Mouse (Mus musculus) kidney, embryonic 14.5 days (tissue): Measurements from ENCODE around the gene Gpr34. TPM values are rescaled to one million over a fixed set of nuclear protein-coding genes. Genes with fewer than 3 reads are reported as not detected.

Experiments
- ATAC-seq: fragments of 200-750 bp; cut with Nextera tagmentation; 2 replicates; pipeline ENCODE4 v1.8.0; 2017; ENCODE audit warnings: moderate number of reproducible peaks, mild to moderate bottlenecking, moderate TSS enrichment, moderate library complexity; ENCODE audit not compliant: low FRiP score, low TSS enrichment
- H3K27ac ChIP-seq: fragments of 300-500 bp; sonication (generic); 2 replicates; pipeline ENCODE4 v1.5.1; 2014; ENCODE audit warnings: low read depth, mild to moderate bottlenecking, low read length, moderate library complexity, mixed read lengths
- H3K27me3 ChIP-seq: fragments of 300-500 bp; sonication (generic); 2 replicates; pipeline ENCODE4 v1.6.1; 2014; ENCODE audit warnings: mild to moderate bottlenecking, low read length; ENCODE audit not compliant: control insufficient read depth, insufficient read depth
- H3K36me3 ChIP-seq: fragments of 300-500 bp; sonication (generic); 2 replicates; pipeline ENCODE4 v1.6.1; 2014; ENCODE audit warnings: low read length, mixed read lengths; ENCODE audit not compliant: control insufficient read depth, insufficient read depth
- H3K4me1 ChIP-seq: fragments of 300-500 bp; sonication (generic); 2 replicates; pipeline ENCODE4 v1.6.1; 2014; ENCODE audit warnings: low read length, mixed read lengths; ENCODE audit not compliant: control insufficient read depth, insufficient read depth
- H3K4me2 ChIP-seq: fragments of 300-500 bp; sonication (generic); replicated peaks from 2 replicates; pipeline ENCODE4 v1.6.1; 2014; ENCODE audit warnings: low read depth, mild to moderate bottlenecking, low read length
- H3K4me3 ChIP-seq: fragments of 300-500 bp; sonication (generic); 2 replicates; pipeline ENCODE4 v1.5.1; 2014; ENCODE audit warnings: mild to moderate bottlenecking, low read length
- H3K9ac ChIP-seq: fragments of 300-500 bp; sonication (generic); 2 replicates; pipeline ENCODE4 v1.6.1; 2014; ENCODE audit warnings: low read depth, mild to moderate bottlenecking, low read length, moderate library complexity
- H3K9me3 ChIP-seq: fragments of 300-500 bp; sonication (generic); 2 replicates; pipeline ENCODE4 v1.6.1; 2016; ENCODE audit warnings: low read length; ENCODE audit not compliant: control insufficient read depth
- WGBS: fragments of 180-500 bp; shearing (Covaris S2); extraction: QIAGEN DNeasy Blood & Tissue Kit; methylation state at CpG from one replicate; pipeline ENCODE4 v1.1.7; 2014; 5-methylcytosine and 5-hydroxymethylcytosine counted together
- polyA plus RNA-seq: library from polyadenylated mRNA; unstranded; fragments of >200 nt; fragmentation: Nextera tagmentation; extraction: Ambion mirVana; gene quantifications from 2 replicates; pipeline ENCODE4 v1.2.1, GENCODE M21; 2014

The Gpr34 gene
- polyA plus RNA-seq, 1 experiment from 2014 or later = 2.5 TPM

DNA sequence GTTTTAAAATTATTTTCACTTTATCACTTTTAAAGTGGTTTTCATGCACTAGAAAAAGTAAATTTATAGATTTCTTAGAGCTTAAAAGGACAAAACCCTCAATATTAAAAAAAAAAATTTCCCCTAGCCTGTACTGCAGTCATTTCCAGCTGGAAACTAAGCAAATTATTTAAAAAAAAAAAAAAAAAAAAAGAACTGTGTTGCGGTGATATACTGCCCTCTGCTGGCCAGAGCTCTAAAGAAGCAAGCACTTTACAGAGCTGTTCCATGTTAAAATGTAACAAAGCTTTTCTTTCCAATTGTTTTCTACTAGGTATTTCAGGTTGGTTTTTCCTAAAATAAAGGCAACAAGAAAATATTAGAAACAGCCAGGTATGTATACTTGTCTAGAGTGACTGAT lies 24.8 kb downstream of the Gpr34 start:
- Histone ChIP-seq H3K27ac (no peak overlapping the region), H3K4me1 (no peaks in the 10 kb centered on the region), H3K4me3 (no peak overlapping the region), H3K27me3 (no peaks in the 10 kb centered on the region; the same call in 1 of the 2 replicates), H3K4me2 (no peak overlapping the region), H3K36me3 (no peaks in the 10 kb centered on the region), H3K9me3 (no peaks in the 10 kb centered on the region), H3K9ac (no peak overlapping the region)
- ATAC-seq = no peak
- WGBS = 11% methylated on average over 1 of the region's 1 CpGs

DNA sequence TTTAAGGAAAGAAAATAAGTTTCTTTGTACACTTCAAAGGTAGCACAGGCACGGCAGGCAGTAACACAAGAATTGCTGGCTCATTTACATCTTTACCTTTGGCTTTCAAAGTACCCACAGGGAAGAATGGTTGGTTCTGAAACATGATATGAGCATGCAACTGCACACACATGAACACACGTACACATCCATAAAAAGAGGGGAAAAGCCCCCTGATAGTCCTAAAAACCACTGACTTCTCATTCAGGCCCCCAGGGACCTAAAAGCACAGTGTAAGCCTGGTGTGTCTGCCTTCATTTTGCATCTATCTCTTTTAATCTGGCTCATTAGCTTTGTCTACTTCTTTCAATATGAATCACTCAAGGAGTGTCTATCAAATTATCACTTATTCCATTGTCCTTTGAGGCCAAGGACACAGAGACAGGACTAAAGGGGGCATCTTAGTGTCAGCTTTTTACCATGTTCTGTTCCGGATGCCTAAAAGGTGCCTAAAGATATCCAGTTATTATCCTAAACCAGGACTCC lies 26.8 kb downstream of the Gpr34 start:
- Histone ChIP-seq H3K4me3 (no peak overlapping the region), H3K9me3 (no peaks in the 10 kb centered on the region), H3K27ac (no peak overlapping the region), H3K9ac (no peak overlapping the region), H3K27me3 (no peaks in the 10 kb centered on the region; the same call in 1 of the 2 replicates), H3K36me3 (no peaks in the 10 kb centered on the region), H3K4me1 (no peaks in the 10 kb centered on the region), H3K4me2 (no peak overlapping the region)
- WGBS = 70% methylated on average over 3 of the region's 3 CpGs
- ATAC-seq = no peak

DNA sequence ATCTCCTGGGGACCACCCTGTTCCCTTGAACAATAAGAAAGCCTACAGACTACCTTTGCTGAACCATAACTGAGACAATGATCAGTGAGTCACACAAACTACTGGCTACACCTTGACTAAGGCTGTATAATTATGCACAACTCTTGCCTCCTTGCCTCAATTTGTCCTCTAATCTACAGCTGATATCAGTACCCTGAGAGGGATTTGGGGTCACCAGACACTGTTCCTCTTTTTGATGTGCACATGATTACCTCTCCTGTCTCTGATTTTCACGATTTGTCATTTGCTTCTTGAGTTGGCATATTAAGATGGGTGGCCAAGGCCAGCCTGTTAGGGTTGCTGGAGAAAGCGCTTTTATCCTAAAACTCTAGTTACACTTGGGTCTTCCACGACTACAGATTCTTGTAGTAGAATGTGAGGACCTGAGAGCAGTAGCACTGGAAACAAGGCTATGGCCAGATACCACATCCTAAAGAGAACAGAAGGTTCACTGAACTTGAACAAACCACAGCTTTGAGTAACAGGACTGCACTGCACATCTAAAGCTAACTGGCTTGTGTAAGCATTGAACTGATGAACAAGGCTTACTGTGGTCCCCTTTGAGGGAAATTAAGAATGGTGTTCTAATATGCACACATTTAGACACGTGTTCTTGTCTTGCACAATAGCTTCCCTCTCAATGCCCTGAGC lies 27.5 kb downstream of the Gpr34 start:
- H3K4me2 ChIP-seq = no peak overlapping the region
- ATAC-seq = no peak
- H3K9ac ChIP-seq = no peak overlapping the region
- H3K4me3 ChIP-seq = no peak overlapping the region
- 72% methylated on average over 4 of the region's 4 CpGs for WGBS
- no peaks in the 10 kb centered on the region; the same call in 1 of the 2 replicates for H3K27me3 ChIP-seq
- H3K4me1 ChIP-seq = no peaks in the 10 kb centered on the region
- H3K27ac ChIP-seq = no peak overlapping the region
- no peaks in the 10 kb centered on the region for H3K36me3 ChIP-seq
- H3K9me3 ChIP-seq = no peaks in the 10 kb centered on the region

DNA sequence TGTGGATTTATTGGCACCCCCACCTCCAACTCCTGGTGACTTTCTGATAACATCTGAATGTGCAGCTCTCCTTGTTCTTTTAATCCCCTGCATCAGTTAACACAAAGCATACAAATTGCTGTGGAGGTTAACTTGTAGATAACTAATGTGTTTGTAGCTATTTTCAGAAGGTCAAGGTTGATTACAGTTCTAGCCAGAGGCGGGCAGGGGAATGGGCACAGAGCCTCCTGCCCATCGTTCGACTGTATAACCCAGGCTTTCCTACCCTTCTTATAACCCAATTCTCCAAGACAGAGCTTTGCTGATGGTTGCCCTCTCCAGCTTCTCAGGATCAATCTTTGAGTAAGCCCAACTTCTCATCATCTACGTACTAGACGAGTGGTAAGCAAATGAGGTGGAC lies 29.2 kb downstream of the Gpr34 start, which contains the start of gene Gpr82:
TSS of gene Gpr82 (plus strand) at position 301 of the 400 bp plus-strand sequence.
- Histone ChIP-seq H3K27ac (no peak within 1 kb of the TSS), H3K36me3 (no peaks in the 10 kb centered on the region), H3K9me3 (no peaks in the 10 kb centered on the region), H3K4me2 (no peak within 1 kb of the TSS), H3K27me3 (no peaks in the 10 kb centered on the region; the same call in 1 of the 2 replicates), H3K9ac (no peak within 1 kb of the TSS), H3K4me1 (no peaks in the 10 kb centered on the region), H3K4me3 (no peak within 1 kb of the TSS)
- WGBS = 92% methylated on average over 5 of the region's 5 CpGs
- no peak for ATAC-seq

DNA sequence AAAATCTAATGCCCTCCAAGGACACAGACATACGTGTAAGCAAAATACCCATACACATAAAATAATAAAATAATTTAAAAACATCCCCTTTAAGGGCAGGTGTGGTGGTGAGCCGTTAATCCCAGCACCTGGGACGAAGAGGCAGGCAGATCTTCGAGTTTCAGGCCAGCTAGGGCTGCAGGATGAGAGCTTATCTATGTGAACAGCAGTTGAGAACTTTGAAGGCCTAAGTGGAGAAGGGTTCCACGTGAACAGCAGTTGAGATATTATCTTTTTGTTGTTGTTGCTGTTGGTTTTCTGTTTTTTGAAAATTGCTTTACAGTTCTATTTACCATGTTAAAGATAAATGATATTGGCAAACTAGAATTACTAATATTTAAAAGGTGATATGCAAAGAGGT lies 37.0 kb downstream of the Gpr34 start:
- Histone ChIP-seq H3K36me3 (no peaks in the 10 kb centered on the region), H3K4me1 (no peaks in the 10 kb centered on the region), H3K9me3 (no peaks in the 10 kb centered on the region), H3K4me2 (no peak overlapping the region), H3K9ac (no peak overlapping the region), H3K27ac (no peak overlapping the region), H3K27me3 (no peaks in the 10 kb centered on the region), H3K4me3 (no peak overlapping the region)
- no peak for ATAC-seq
- WGBS = 80% methylated on average over 5 of the region's 5 CpGs

DNA sequence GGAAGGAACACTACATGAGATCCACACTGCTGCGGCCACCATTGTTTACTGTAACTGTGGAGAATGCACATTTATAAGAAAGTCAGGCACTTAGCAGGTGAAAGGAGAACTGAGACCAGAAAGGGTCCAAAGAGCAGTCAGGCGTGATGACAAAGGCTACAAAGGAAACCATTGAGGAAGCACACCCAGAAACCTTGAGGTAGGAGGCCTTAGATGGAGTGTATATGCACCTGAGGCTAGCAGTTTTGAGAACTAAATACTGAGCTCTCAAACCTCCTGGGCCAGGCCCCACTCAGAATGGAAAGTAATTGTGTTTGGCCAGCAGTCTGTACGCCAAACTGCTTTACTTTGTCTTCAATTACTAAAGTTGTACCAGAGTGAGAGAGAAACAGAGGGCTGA lies 38.5 kb downstream of the Gpr34 start:
- Histone ChIP-seq H3K36me3 (no peaks in the 10 kb centered on the region), H3K9me3 (no peaks in the 10 kb centered on the region), H3K4me1 (no peaks in the 10 kb centered on the region), H3K27me3 (no peaks in the 10 kb centered on the region), H3K4me2 (no peak overlapping the region), H3K27ac (no peak overlapping the region), H3K4me3 (no peak overlapping the region), H3K9ac (no peak overlapping the region)
- WGBS = 80% methylated on average over 3 of the region's 3 CpGs
- ATAC-seq = no peak

DNA sequence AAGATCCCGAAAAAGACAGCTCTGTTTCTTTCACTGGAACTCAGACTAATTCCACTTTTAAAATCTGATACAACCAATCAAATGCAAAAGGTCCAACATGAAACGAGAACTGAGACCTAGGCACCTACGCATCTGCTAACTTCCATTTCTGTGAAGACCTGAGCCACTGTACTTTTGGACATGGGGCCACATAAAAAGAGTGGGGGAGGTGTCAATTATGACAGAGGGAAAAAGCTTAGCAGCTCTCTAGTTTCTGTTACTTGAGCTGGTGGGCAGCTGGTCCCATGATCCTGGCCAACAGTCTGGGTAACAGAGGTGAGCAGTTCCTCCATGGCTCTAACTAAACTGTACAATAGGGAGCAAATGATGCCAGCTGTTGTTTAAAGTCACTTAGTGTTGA lies 41.1 kb downstream of the Gpr34 start:
- Histone ChIP-seq H3K27me3 (no peaks in the 10 kb centered on the region), H3K9me3 (no peaks in the 10 kb centered on the region), H3K27ac (no peak overlapping the region), H3K36me3 (no peaks in the 10 kb centered on the region), H3K4me1 (no peaks in the 10 kb centered on the region), H3K4me3 (no peak overlapping the region), H3K9ac (no peak overlapping the region), H3K4me2 (no peak overlapping the region)
- 91% methylated on average over 3 of the region's 3 CpGs for WGBS
- ATAC-seq = no peak

DNA sequence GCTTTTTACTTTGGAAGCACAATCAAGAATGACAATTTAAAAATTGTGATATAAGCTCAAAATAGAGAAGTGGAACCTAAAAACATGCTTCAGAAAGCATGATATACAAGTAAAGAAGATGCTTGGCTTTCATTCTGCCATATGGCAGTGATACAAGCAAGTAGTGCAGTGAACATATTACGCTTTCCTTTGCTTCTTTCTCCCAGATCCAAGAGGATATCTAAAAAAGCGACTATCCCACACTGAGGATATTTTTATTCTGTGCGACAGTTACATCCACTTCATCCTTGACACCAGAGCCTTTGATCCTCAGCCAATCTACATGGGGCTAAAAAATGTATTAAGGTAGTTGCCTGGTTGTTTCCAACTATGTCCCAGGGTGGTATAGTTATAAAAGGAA lies 49.9 kb downstream of the Gpr34 start:
- H3K9me3 ChIP-seq = no peaks in the 10 kb centered on the region
- H3K36me3 ChIP-seq = no peaks in the 10 kb centered on the region
- H3K27me3 ChIP-seq = no peaks in the 10 kb centered on the region
- H3K4me1 ChIP-seq = no peaks in the 10 kb centered on the region
- H3K27ac ChIP-seq = no peak overlapping the region
- no peak overlapping the region for H3K4me3 ChIP-seq
- WGBS = 81% methylated on average over 3 of the region's 3 CpGs
- no peak overlapping the region for H3K9ac ChIP-seq
- H3K4me2 ChIP-seq = no peak overlapping the region
- no peak for ATAC-seq

DNA sequence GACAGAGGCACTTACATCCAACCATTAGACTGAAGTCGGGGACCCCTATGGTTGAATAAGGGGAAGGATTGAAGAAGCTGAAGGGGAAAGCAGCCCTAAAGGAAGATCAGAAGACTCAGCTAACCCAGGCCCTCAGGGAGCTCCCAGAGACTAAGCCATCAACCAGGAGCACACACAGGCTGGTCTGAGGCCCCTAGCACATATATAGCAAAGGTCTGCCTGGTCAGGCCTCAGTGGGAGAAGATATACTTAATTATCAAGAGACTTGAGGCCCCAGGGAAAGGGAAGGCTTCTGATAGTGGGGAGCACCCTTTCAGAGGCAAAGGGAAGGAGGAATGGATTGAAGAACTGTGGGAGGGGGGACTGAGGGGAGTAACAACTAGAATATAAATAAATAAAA lies 54.7 kb downstream of the Gpr34 start:
- Histone ChIP-seq H3K4me1 (no peaks in the 10 kb centered on the region), H3K9ac (no peak overlapping the region), H3K27ac (no peak overlapping the region), H3K9me3 (no peaks in the 10 kb centered on the region), H3K36me3 (no peaks in the 10 kb centered on the region), H3K4me2 (no peak overlapping the region), H3K27me3 (no peaks in the 10 kb centered on the region), H3K4me3 (no peak overlapping the region)
- no peak for ATAC-seq
- WGBS = 85% methylated on average over 1 of the region's 1 CpGs
